ENCODE assay signal across 15 mouse cellular contexts in genomic region chr6:124636858-124637460, GRCm38 (mm10). TPM values are rescaled to one million over a fixed set of nuclear protein-coding genes. Genes with fewer than 3 reads are reported as not detected.
DNase-seq lines count a peak whose midpoint lies in the region; ATAC-seq and TF ChIP-seq lines count a peak whose summit lies in the region.
"Not testable (repeated sequence)": the region's sequence is repeated elsewhere in the genome, so short reads cannot be mapped to it uniquely, and the experiment has no call there.
"Had no signal": no experiment of that assay in that cellular context is flagged by ENCODE, and none has a peak within 500 bp of the region (broad histone marks: within the 10 kb centered on the region; RNA-seq: fewer than 3 reads in every experiment).

No protein-coding gene starts in this region.

- not testable (repeated sequence) for H3K9me3 ChIP-seq in CH12.LX (replicated peaks; ENCODE audit: low read length); kidney, embryonic 14.5 days (ENCODE audit: control insufficient read depth, low read length); lung, postnatal 0 days (ENCODE audit: low read length); stomach, embryonic 16.5 days (replicated peaks; ENCODE audit: control insufficient read depth, low read length)

- in situ Hi-C loops in CH12.LX (cut with MboI; ENCODE audit: low pct_ligation_motif_present, low pct_unique_long_range_greater_than_20kb, low sequenced_read_pairs) = not testable (repeated sequence)
- in situ Hi-C loops in Patski (cut with MboI; ENCODE audit: low pct_unique_long_range_greater_than_20kb) = loop anchor here (10.0 kb wide), 1 partner anchor 102 kb away; no protein-coding TSS in a partner anchor

- DNase-seq in CH12.LX (ENCODE audit: extremely low read depth) = peak; percentile 41
- not testable (repeated sequence) for DNase-seq in Patski (ENCODE audit: low read depth, low spot score); layer of hippocampus, adult 2 months (ENCODE audit: low spot score in 2 of 2)
- DNase-seq in adrenal gland, postnatal 14 days = peak; percentile 52
- DNase-seq in lung, postnatal 0 days (ENCODE audit: low spot score) = peak; percentile 12

- peak; percentile 36 for TF ChIP-seq RAD21 in CH12.LX (IDR thresholded peaks at IDR 0.05; ENCODE audit: low read depth, low read length)

- H3K9ac ChIP-seq in CH12.LX (ENCODE audit: insufficient read depth, low read depth); kidney, embryonic 14.5 days (ENCODE audit: low read depth, low read length); lung, postnatal 0 days (replicated peaks; ENCODE audit: low read depth); stomach, embryonic 16.5 days (ENCODE audit: low read length): not testable (repeated sequence)

- not testable (repeated sequence) for H3K27ac ChIP-seq in CH12.LX (ENCODE audit: insufficient read depth, low read depth); kidney, embryonic 14.5 days (ENCODE audit: low read depth, low read length); layer of hippocampus, adult 2 months; lung, postnatal 0 days (ENCODE audit: low read length); stomach, embryonic 16.5 days (ENCODE audit: low read length)

- TF ChIP-seq POLR2A in CH12.LX (IDR thresholded peaks at IDR 0.05; ENCODE audit: low read depth, low read length) = not testable (repeated sequence)

- dilution Hi-C loops in CH12.LX (cut with MboI; ENCODE audit: extremely low pct_ligation_motif_present, extremely low pct_unique_long_range_greater_than_20kb, low sequenced_read_pairs) = not testable (repeated sequence)

- POLR2A ChIA-PET in Patski (lab: Charles Lee) = not testable (repeated sequence)

- WGBS in kidney, embryonic 14.5 days = 31% methylated on average over 6 of the region's 6 CpGs
- 23% methylated on average over 6 of the region's 6 CpGs for WGBS in lung, postnatal 0 days
- 33% methylated on average over 6 of the region's 6 CpGs for WGBS in stomach, embryonic 16.5 days

- not testable (repeated sequence) for H3K4me3 ChIP-seq in CH12.LX (replicated peaks in 1 of 3; ENCODE audit: low read depth in 2 of 3, low read length in 2 of 3, poor library complexity in 1 of 3); kidney, embryonic 14.5 days (ENCODE audit: low read length); layer of hippocampus, adult 2 months; lung, postnatal 0 days (ENCODE audit: low read depth, low read length); stomach, embryonic 16.5 days (replicated peaks; ENCODE audit: low read length)

- not testable (repeated sequence) for H3K36me3 ChIP-seq in CH12.LX (replicated peaks in 1 of 2; ENCODE audit: control insufficient read depth in 1 of 2, insufficient read depth in 1 of 2, low read length in 1 of 2); kidney, embryonic 14.5 days (ENCODE audit: control insufficient read depth, insufficient read depth, low read length); lung, postnatal 0 days (ENCODE audit: insufficient read depth, low read length); stomach, embryonic 16.5 days (ENCODE audit: control insufficient read depth, insufficient read depth, low read length)

- peaks cover 5 to 12% of the 10 kb centered on the region in 2 experiments; a peak in 3 of 4 replicates for H3K4me1 ChIP-seq in CH12.LX (ENCODE audit: control insufficient read depth in 1 of 2, insufficient read depth in 2 of 2)
- not testable (repeated sequence) for H3K4me1 ChIP-seq in kidney, embryonic 14.5 days (ENCODE audit: control insufficient read depth, insufficient read depth, low read length); lung, postnatal 0 days (ENCODE audit: insufficient read depth, low read depth, low read length); stomach, embryonic 16.5 days (ENCODE audit: control insufficient read depth, insufficient read depth, low read length)

- peak overlapping the region; percentile 15 for H3K4me2 ChIP-seq in CH12.LX (ENCODE audit: insufficient read depth, low read depth, poor library complexity, severe bottlenecking)
- H3K4me2 ChIP-seq in kidney, embryonic 14.5 days (replicated peaks; ENCODE audit: low read depth, low read length); lung, postnatal 0 days (replicated peaks; ENCODE audit: low read depth, low read length); stomach, embryonic 16.5 days (ENCODE audit: low read depth, low read length): not testable (repeated sequence)

- H3K27me3 ChIP-seq in CH12.LX (replicated peaks); Patski; kidney, embryonic 14.5 days (ENCODE audit: control insufficient read depth, insufficient read depth, low read length); lung, postnatal 0 days (replicated peaks; ENCODE audit: insufficient read depth, low read length); stomach, embryonic 16.5 days (ENCODE audit: control insufficient read depth, insufficient read depth, low read length): not testable (repeated sequence)

- TF ChIP-seq EP300 in CH12.LX (IDR thresholded peaks at IDR 0.05; ENCODE audit: low read length); lung, postnatal 0 days (IDR thresholded peaks at IDR 0.05): not testable (repeated sequence)

- not testable (repeated sequence) for H3K79me2 ChIP-seq in CH12.LX (replicated peaks; ENCODE audit: control insufficient read depth, extremely low read depth, insufficient read depth, poor library complexity, severe bottlenecking)

- CTCF ChIA-PET in Patski (lab: Charles Lee) = interaction anchor here (1.1 to 1.3 kb wide), 3 partner anchors 17 to 164 kb away, joined by 3 read pairs; no protein-coding TSS in a partner anchor

- peak in 1 of 2 experiments; percentile 48; a peak in 2 of 4 replicates for TF ChIP-seq CTCF in CH12.LX (conservative IDR thresholded peaks at IDR 0.05 in 1 of 2, IDR thresholded peaks at IDR 0.05 in 1 of 2; ENCODE audit: low read depth in 2 of 2, low read length in 2 of 2)
- not testable (repeated sequence) for TF ChIP-seq CTCF in Patski (IDR thresholded peaks at IDR 0.05)
- TF ChIP-seq CTCF in layer of hippocampus, adult 2 months (conservative IDR thresholded peaks at IDR 0.05) = peak; percentile 57
- TF ChIP-seq CTCF in lung, postnatal 0 days (IDR thresholded peaks at IDR 0.05) = peak; percentile 45

- ATAC-seq in Patski = peak; percentile 67
- ATAC-seq in granulocyte monocyte progenitor cell, adult 5-6 weeks (replicated peaks; ENCODE audit: poor library complexity, severe bottlenecking) = peak; percentile 88
- peak; percentile 68 for ATAC-seq in kidney, embryonic 14.5 days (ENCODE audit: low FRiP score, low TSS enrichment)
- peak; percentile 59 for ATAC-seq in lung, postnatal 0 days
- ATAC-seq in stomach, embryonic 16.5 days (ENCODE audit: insufficient read depth, low FRiP score) = peak; percentile 44; the same call in 1 of the 2 replicates

RNA-seq across cellular contexts. Expression of gene C1s2, which starts 1.1 kb away (rescaled TPM):
- total RNA-seq in CH12.LX (2012; rRNA removed) = 0.08 TPM in 1 of 2 replicates, not detected in the other
- total RNA-seq in CH12.LX (2014; rRNA removed) = 0.08 and 0.18 TPM in 2 replicates
- 0.10 and 0.19 TPM in 2 replicates for polyA plus RNA-seq in CH12.LX (2012; ENCODE audit: insufficient read length, low read depth)
- polyA plus RNA-seq in Patski (2021) = 6.1 TPM
- 2.7 and 2.9 TPM in 2 replicates for total RNA-seq in adrenal gland, postnatal 14 days (2021)
- total RNA-seq in granulocyte monocyte progenitor cell, adult 5-6 weeks (2014; fragmentation: Nextera tagmentation) = not detected in 2 replicates
- not detected in 2 replicates for total RNA-seq in granulocyte monocyte progenitor cell, adult 5-6 weeks (2017)
- polyA plus RNA-seq in kidney, embryonic 14.5 days (2014; fragmentation: Nextera tagmentation; extraction: Ambion mirVana) = 0.08 TPM in 1 of 2 replicates, not detected in the other
- total RNA-seq in layer of hippocampus, adult 2 months (2021) = under 1 TPM; 0.26 to 0.52 TPM
- polyA plus RNA-seq in lung, postnatal 0 days (2015; fragmentation: Nextera tagmentation; extraction: Ambion mirVana) = 0.12 TPM in 1 of 2 replicates, not detected in the other
- polyA plus RNA-seq in stomach, embryonic 16.5 days (2015; fragmentation: Nextera tagmentation; extraction: Ambion mirVana) = not detected in 2 replicates
- total RNA-seq: hindbrain, postnatal 0 days had no signal
- polyA plus RNA-seq: embryonic facial prominence, embryonic 11.5 days; forebrain, embryonic 13.5 days; hindbrain, embryonic 10.5 days; macrophage; midbrain, embryonic 12.5 days; neural tube, embryonic 13.5 days had no signal

RNA-seq across cellular contexts. Expression of gene Lpcat3, which starts 25.9 kb away (rescaled TPM):
- total RNA-seq in CH12.LX (2012; rRNA removed) = 52.9 and 53.4 TPM in 2 replicates
- total RNA-seq in CH12.LX (2014; rRNA removed) = 68.0 and 77.0 TPM in 2 replicates
- 86.9 and 113 TPM in 2 replicates for polyA plus RNA-seq in CH12.LX (2012; ENCODE audit: insufficient read length, low read depth)
- 107 TPM for polyA plus RNA-seq in Patski (2021)
- total RNA-seq in adrenal gland, postnatal 14 days (2021) = 78.0 and 82.3 TPM in 2 replicates
- 38.3 and 52.1 TPM in 2 replicates for total RNA-seq in granulocyte monocyte progenitor cell, adult 5-6 weeks (2014; fragmentation: Nextera tagmentation)
- 23.1 and 29.3 TPM in 2 replicates for total RNA-seq in granulocyte monocyte progenitor cell, adult 5-6 weeks (2017)
- polyA plus RNA-seq in kidney, embryonic 14.5 days (2014; fragmentation: Nextera tagmentation; extraction: Ambion mirVana) = 51.2 and 67.3 TPM in 2 replicates
- 10 to 100 TPM; 31.0 to 32.6 TPM for total RNA-seq in layer of hippocampus, adult 2 months (2021)
- 67.3 and 74.2 TPM in 2 replicates for polyA plus RNA-seq in lung, postnatal 0 days (2015; fragmentation: Nextera tagmentation; extraction: Ambion mirVana)
- polyA plus RNA-seq in stomach, embryonic 16.5 days (2015; fragmentation: Nextera tagmentation; extraction: Ambion mirVana) = 84.1 and 86.8 TPM in 2 replicates
